Mouse (Mus musculus) CD8-positive naive resting alpha-beta T cell, adult 2 months (primary cell): ENCODE measurements at regions not wholly inside any gene's neighbourhood (a gene's known extent, or its start where the extent isn't known, plus 50 kb on each side); places are given as distances from the start of the nearest gene placed in this dataset.

ENCODE experiments used
- DNase-seq, 2 experiments: peaks; one replicate each; pipeline ENCODE4 v3.0.0; 2022; ENCODE audit warnings: low read depth in 2 of 2, low spot score in 2 of 2

DNA sequence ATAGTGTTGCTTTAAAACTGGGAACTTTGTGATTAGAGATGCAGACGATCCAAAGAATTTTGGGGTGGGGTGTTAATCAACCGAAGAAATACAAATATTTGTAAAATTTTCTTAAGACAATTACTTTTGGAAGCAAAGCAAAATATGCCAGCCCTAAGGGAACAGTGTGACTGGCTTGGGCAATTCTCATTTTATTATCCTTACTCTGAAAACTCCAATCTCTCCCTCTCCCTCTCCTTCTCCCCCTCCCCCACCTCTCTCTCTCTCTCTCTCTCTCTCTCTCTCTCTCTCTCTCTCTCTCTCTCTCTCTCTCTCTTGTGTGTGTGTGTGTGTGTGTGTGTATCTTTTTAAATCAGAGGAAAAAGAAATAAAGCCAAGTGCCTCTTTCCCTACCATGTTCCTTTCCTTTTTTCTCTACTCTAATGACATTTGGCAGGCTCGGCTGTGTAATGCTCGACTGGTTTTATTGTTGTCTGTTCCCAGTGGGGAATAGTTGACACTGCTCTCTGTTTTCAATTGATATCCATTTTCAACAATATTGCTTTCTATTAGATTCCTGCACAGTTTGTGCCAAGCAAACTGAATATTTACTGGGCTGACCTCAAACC lies 367.5 kb upstream of the Fam92a start:
- DNase-seq, result no peak

GRCm38 (mm10) chr4:12538694-12539121 lies 366.9 kb upstream of the Fam92a start:
- DNase-seq, result no peak

GRCm38 (mm10) chr4:12538043-12538442 lies 366.2 kb upstream of the Fam92a start:
- DNase-seq, result no peak

DNA sequence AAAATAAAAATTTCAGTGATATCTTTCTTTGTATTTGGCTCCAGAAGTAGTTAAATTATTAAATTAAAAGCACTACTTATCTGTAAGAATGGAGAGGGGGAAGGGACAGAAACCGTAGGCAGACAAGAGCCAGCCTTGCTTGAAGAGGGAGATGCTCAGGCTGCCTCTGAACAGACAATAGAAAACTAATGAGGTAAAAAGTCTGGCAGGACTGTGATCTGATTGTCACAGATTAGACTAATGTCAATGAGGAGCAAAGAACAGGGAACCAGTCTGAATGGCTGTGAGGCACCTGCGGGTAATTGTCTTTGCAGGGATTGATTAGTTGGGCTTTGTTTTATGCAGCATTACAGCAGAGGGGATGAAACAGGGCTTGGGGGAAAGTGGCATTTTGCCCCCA lies 362.3 kb upstream of the Fam92a start:
- no peak for DNase-seq

- no peak for DNase-seq
Observed at GRCm38 (mm10) chr4:12532961-12533360, 361.1 kb upstream of the Fam92a start.

GRCm38 (mm10) chr4:12522358-12522757 lies 350.5 kb upstream of the Fam92a start:
- DNase-seq, result no peak

DNA sequence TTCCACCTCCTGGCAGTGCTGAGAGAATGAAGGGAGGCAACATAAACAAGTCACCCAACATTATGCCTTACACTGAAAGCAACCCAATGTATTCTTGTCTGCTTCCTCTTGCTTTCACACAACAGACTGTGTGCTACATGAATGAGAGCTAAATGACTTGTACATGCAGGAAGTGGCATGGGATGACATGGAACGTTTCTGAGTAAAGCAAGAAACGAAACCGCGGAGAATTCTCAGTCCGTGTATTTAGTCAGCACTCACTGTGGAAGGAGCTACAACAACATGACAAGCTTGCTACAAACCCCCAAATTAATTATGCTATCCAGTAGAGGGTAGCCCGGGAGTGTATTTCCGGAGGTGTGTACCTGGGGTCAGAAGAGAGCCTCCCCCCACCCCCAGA lies 349.4 kb upstream of the Fam92a start:
- DNase-seq, result no peak

DNA sequence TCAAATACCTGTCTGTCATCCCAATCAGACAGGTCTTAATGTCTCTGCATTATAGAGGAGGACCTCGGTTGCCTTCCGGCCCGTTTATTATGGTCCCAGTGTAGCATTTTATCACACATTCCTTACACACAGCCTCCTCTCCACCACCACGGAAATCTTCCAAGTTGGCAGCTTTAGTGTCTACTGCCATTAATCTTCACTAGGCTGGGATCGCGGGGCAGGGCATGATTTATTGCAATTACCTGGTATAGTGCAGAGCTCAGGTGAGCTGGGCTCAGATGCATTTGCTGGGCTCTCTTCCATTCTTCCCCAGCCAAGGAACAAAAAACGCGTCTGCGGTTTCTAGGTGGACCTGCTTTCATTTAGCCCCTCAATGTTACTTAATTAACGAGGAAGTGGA lies 344.7 kb upstream of the Fam92a start:
- no peak for DNase-seq

- DNase-seq, result no peak
Observed at GRCm38 (mm10) chr4:12511656-12512385, 340.0 kb upstream of the Fam92a start.

GRCm38 (mm10) chr4:12506851-12507551 lies 335.2 kb upstream of the Fam92a start:
- DNase-seq, result no peak

- no peak for DNase-seq
Observed at GRCm38 (mm10) chr4:12501086-12501485, 329.3 kb upstream of the Fam92a start.

DNA sequence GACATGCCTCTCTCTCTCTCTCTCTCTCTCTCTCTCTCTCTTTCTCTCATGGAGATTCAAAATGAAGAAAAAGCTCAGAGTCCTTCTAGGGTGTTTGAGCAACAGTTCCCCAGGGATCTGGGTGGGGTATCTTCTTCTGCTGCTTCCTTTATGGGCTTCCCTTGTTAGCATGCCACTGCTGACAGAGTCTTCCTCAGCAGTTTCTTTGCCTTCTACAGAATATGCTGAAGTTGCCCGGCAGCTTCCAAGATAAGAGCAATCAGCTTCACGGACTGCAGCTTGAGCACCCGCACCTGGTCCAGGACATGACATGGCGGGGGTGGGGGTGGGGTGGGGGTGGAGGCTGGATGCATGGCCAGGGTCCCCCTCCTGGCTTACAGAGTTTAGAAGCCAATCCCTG lies 326.6 kb upstream of the Fam92a start:
- no peak for DNase-seq

GRCm38 (mm10) chr4:12492468-12492867 lies 320.7 kb upstream of the Fam92a start:
- DNase-seq, result no peak

GRCm38 (mm10) chr4:12491306-12491705 lies 319.5 kb upstream of the Fam92a start:
- DNase-seq, result no peak

DNA sequence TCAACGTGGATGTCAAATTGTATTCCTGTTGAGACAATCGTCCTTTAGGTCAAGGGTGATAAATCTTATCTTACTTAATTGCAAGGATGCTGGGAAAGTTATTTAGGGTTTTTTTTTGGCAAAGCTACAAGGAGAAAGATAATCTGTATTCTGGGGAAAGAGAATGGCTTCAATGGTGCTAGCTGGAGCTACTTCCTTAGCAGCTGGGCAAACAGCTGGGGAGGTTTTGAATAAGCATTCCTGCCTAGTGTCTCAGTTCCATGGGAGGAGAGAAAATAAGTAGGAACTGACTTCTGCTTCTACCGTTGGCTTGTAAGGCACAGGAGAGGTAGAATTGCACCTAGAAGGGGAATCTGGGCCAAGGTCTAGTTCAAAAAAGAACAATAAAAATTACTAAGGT lies 318.3 kb upstream of the Fam92a start:
- DNase-seq, result no peak

- no peak for DNase-seq
Observed at GRCm38 (mm10) chr4:12489358-12489757, 317.5 kb upstream of the Fam92a start.

DNA sequence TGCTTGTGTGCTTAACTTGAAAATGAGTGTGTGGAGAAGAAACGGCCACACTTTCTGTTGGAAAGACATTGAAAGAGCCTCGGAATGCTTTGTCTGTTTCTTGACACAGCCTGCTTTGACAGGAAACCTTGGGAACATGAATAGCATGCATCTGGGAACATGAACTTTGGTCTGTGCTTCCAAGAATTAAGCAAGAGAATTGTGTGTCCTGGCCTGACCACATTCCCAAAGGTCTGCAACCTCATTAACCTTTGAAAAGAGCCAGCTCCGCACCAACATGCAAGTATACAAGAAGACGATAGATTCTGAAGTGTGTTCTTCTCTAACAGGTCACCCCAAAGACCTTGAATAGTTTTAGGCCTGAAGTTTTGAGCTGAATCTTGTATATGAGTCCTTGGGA lies 309.7 kb upstream of the Fam92a start:
- DNase-seq, result no peak

DNA sequence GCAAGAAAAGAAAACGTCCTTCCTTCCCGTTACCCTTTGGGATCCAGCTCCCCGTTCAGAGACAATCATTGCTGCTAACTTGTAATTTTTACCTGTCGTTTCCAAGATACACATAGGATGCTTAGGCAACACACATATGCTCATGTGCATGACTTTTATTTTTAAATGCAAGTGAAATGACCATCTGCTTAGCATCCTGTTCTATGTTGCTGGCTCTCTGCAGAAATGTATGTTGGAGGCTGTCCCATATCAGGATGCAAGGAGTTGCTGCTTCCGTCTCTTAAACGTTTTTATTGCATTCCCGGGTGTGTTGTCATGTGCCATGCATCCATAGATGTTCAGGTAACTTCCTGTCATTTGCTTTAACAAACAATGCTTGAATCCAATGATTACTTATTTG lies 304.9 kb upstream of the Fam92a start:
- DNase-seq, result no peak

DNA sequence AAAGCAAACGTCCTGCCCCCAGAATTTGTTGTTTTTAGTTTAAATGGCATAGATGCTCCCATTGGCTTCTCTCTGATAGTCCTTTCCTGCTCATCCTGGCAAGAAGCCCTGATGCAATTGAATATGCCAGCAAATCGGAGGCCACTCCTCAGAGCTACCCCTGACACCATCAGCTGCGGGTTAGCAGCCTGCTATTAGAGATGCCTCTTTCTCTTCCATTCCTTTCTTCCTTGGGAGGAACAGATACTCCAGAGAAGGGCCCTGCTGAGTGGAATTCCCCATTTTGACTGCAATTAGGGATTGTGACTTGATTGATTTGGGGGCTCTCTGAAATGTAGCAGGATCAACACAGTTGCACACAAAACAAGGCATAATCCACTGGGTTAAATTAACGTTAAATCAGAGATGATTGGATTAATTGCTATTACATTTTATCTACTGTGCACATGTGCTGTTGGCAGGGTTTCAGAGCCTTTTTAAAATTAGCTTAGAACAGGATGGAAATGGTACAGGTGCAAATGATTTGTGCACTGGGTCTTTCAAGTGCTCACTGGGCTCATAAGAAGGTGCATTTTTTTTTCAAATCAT lies 303.3 kb upstream of the Fam92a start:
- no peak for DNase-seq

GRCm38 (mm10) chr4:12474421-12474820 lies 302.6 kb upstream of the Fam92a start:
- DNase-seq, result no peak

DNA sequence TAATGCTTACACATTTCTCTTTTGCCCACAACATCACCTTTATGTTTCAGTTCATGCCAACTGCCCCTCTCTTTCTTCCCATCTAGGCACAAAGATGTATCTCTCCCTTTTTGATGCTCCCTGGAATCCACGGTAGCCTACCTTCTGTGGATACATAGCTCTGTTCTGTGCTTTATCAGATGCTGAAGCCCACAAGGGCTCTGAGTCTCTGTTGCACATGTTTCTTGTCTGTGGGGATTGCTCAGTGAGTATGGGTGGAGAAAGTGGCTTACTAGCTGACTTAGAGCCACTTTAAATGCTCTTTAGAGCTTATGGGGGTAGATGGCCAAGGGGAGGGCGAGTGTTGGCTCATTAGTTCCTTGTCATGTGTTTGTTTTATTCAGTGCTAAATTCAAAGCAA lies 289.9 kb upstream of the Fam92a start:
- DNase-seq, result no peak

DNA sequence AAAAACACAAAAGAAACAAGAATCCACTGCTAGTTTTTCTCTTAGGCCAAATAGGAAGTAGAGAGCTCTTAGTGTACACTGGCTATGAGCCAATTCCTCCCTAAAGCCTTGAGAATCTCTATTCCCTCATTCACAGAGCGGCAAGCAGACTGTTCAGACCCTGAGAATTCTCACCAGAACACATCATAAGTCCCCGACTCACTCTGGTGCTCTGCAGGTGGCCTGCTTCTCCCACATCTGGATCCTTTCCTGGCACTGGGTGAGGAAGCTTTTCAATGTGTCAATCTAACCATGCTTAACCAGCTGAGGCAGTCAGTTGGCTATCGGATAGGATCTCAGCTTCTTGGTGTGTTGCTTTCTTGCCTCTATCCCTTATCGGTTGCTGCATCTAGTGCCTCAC lies 289.4 kb upstream of the Fam92a start:
- DNase-seq, result no peak
